Mouse (Mus musculus) retina, postnatal 7 days (tissue): ENCODE data around the gene Rgs6.

Experiments
- DNase-seq: peaks from one replicate; pipeline ENCODE4 v3.0.0-alpha.2; 2012; ENCODE audit warnings: low read depth, low spot score

Gene Rgs6

GRCm38 (mm10) chr12:82647876-82648275 is 59.8 kb downstream of the Rgs6 start:
- no peak for DNase-seq

- DNase-seq, result no peak
Observed at GRCm38 (mm10) chr12:82649991-82650390, 61.9 kb downstream of the Rgs6 start.

DNA sequence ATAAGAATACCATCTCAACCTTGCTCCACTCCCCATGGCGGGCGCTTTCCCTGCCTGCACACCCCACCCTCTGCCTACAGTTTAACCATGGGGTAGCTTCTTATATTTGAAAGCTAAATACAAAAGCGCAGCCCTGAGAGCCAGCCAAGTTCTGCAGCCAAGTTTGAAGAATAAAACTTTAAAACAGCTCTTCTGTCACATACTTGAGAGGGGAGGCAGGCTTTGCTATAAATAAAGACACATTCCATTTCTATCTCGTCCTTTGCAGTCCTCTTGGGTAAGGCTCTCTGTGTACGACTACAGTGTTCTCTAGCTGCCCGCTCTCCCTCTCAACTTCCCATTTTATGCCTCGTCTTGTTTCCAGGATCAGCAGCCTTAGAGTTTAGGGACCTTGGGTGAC is 76.5 kb downstream of the Rgs6 start:
- DNase-seq, result no peak

DNA sequence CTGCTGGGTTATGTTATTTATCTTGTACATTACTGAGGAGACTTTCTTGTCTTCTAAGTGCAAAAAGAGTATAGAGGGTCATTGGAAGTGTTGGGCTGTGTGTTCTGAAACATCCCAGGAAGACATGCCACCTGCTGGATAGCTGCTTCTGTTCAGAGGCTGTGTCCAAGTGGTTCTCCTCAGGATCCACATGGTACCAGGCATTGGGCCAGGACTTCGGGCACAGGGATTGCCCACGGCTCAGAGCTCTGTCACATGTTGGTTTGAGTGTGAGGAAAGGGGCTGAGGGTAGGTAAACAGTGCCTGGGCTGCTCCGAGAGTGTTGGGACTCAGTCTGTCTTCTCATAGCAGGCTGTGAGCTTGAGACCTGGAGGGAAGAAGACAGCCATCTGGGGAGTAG is 79.3 kb downstream of the Rgs6 start:
- no peak for DNase-seq

DNA sequence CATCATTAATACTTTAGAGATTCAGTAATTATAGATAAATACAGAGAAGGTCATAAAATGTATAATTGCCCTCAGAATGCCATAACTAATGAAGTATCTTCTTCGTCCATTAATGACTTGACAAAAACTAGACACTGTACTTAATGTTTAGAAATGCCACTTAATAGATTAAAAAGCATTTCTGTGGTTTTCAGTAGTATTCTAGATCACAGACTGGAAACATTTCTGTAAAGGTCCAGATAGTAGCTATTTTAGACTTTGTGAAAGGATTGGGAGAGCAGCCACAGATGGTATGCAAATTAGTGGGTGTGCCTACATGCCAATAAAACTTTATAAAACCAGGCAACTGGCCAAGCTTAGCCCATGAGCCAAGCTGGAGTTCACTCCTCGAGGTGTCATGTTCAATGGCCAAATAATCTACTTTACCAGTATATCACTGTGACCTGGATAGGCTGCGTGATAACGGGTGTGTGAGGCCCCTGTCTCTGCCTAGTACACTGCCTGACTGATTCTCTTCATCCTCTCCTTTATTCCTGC is 82.2 kb downstream of the Rgs6 start:
- no peak for DNase-seq

DNA sequence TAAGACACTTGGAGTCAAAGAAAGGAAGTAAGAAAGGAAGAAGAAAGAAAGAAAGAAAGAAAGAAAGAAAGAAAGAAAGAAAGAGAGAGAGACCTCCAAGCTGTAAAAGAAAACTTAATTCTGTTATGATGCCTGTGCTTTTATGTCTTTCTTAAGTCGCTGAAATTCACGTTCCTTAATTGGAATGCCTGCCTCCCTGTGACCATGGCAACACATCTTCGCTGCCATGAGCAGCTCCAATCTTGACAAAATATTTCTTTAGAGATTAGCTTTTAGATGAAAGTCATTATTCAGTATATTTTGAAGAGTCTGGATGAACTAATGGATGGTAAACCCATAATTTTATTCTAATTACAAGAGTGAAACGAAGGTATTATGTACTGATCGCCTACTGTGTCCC is 83.5 kb downstream of the Rgs6 start:
- no peak for DNase-seq

DNA sequence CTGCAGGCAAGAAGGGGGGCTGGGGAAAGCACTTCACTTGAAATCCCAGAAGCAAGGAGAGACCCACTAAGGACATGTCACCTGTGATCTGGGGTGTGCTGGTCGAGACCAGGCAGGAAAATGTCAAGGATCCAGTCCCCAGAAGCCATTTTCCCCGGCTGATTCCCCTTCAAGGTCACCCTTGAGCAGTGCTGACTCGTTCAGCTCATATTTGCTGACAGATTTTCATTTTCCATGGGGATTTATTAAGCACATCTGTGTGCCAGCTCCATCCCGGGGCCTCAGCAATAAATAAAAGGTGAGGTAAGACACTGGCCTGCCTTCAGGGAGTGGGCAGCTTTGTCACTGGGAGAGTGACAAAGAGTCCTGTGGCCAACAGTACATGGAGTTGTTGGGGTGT is 87.0 kb downstream of the Rgs6 start:
- DNase-seq, result no peak

- no peak for DNase-seq
Observed at GRCm38 (mm10) chr12:82687015-82687414, 98.9 kb downstream of the Rgs6 start.

DNA sequence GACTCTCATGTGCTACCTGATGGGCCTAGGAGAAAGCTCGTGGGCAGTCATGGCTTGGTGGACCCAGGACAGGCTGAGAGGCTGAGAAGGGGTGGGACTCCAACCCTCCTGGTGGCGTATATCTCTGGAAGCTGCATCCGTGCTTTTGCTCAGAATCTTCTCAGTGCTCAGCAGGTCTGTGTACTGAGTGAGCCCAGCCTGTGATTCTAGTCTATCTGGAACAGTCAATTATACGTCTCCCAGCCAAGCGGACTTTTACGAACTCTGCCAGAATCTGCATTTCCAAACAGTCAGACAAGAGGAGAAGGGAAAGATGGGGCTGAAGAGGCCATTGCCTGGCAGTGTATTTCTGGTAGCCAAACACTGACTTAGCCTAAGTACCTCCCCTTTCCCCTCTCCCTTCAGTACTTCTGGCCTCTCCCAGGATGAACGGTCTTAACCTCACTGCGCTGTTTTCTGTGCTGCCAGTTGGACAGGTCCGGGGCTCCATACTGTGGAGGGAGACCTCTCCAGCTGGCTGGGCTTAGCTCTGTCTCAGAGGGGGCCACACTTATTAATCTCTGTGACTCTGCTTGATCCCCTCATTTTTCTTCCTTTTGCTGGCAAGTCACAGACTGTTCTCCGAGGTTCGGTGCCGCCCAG is 110.9 kb downstream of the Rgs6 start:
- DNase-seq, result no peak

DNA sequence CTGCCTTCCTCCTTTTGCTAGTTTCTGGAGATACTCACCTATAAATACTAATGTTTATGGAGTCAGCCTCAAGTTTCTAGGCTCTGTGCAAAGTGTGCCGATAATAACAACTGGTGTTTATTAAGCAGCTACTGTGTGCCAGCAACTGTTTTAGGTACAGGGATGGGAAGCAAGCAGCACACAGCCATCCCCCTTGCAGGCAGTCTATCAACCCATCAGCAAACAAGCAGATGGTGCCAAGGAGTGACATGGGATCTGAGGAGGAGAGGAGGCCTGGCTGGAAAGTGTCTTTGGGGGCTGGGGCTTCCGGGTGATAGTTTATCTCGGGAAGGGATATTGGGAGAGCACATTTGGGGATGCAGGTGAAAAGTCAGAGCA is 111.4 kb downstream of the Rgs6 start:
- DNase-seq, result no peak

GRCm38 (mm10) chr12:82700241-82700640 is 112.1 kb downstream of the Rgs6 start:
- no peak for DNase-seq

- DNase-seq, result no peak
Observed at GRCm38 (mm10) chr12:82700840-82701239, 112.7 kb downstream of the Rgs6 start.

- DNase-seq, result no peak
Observed at GRCm38 (mm10) chr12:82701359-82701758, 113.3 kb downstream of the Rgs6 start.

DNA sequence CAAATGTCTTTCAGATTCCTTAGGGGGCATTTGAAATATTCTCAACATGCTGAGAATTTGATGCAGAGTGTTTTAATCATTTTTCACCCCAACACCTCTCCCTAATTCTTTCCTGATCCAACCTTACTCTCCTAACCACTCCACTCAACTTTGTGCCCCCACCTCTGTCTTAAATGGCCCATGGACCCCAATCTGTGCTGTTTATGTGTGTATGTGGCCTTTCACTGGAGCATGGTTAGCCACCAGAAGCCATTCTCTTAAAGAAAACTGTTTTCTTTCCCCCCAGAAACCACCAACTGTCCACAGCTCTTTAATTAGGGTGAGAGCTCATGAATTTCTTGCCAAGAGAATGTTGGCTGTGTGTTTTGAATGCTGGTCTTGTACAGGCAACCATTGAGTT is 122.3 kb downstream of the Rgs6 start:
- DNase-seq, result no peak

GRCm38 (mm10) chr12:82714284-82714683 is 126.2 kb downstream of the Rgs6 start:
- no peak for DNase-seq

DNA sequence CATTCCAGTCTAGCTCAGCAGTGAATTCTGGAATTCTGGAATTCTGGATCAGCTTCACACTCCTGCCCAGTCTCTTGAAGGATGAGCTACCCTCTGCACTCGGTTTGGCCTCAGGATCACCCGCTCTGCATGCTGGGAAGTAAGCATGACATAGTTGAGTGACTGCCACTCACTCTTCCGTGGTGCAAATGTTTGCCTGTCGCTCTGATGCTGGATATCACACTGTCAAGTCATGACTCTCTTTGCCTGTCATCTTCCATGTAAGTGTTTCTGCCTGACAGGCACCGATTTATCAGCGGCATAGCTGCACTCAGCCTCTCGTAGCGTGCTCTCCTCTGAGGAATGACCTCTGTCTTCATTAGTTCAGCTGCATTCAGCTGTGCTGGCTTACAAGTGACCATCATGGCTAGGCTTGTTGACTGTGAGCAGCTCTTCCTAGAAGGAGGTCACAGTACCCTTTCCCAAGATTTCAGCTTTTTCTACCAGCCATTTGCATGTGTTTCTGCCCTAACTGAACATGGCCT is 135.0 kb downstream of the Rgs6 start:
- no peak for DNase-seq

DNA sequence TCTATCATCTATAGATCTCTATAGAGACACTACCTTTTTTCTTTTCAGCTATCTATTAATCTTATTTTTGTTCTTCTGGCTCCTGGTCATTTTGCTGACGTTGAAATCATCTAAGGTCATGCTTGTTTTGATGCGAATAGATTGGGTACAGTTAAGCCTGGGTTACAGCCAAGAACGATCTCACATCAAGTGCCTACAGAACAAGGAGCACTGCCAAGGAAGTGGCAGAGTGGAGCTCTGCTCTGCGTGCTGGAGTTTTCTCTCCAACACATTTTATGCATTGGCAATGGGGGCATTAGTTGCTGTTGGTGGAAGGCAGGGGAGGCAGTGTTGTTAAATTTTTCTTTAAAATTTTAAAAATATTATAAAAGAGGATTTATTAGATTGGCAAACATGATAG is 138.2 kb downstream of the Rgs6 start:
- no peak for DNase-seq

DNA sequence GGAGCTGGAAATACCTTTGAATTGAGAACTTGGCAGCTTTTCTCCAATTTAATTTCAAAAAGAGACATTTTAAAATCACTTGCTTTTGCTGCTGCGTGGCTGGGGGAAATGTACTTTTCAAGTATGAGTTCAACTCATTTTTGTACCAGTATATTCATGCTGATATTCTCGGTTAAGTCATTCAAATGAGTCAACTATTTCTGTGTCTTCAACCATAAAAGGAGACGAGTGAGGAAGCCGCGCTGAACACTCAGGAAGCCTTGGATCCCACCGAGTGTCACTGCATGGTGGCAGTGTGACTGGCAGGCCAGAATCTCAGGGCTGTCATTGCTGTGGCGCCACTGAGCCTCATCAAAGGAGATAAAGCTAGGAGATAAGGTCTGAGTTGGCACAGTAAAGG is 143.5 kb downstream of the Rgs6 start:
- DNase-seq, result no peak

DNA sequence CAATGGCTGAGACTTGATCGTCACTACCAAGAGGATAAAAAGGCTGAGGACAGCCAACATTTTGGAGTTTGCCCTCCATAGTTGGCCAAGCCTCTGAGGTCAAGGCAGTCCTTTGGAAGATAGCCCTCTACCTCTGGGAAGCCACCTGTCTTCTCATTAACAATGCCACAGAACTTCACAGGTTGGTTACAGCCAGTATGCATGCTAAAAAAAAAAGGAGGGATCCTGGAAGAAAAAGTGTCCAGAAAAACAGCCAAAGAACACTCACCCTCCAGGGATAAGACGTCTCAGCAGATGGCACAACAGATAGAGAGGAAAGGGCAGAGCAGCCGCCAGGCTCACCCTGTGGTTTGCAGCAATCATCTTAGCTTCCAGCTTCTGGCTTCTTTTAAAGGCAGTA is 154.9 kb downstream of the Rgs6 start:
- no peak for DNase-seq

- no peak for DNase-seq
Observed at GRCm38 (mm10) chr12:82744026-82744425, 155.9 kb downstream of the Rgs6 start.

GRCm38 (mm10) chr12:82744826-82745225 is 156.7 kb downstream of the Rgs6 start:
- no peak for DNase-seq

- no peak for DNase-seq
Observed at GRCm38 (mm10) chr12:82747099-82747498, 159.0 kb downstream of the Rgs6 start.

- no peak for DNase-seq
Observed at GRCm38 (mm10) chr12:82751846-82752245, 163.8 kb downstream of the Rgs6 start.

GRCm38 (mm10) chr12:82754501-82754900 is 166.4 kb downstream of the Rgs6 start:
- DNase-seq, result no peak
